Mouse (Mus musculus) brown adipose tissue, adult 24 weeks (tissue): Measurements from ENCODE around the gene Ptpn7. TPM values are rescaled to one million over a fixed set of nuclear protein-coding genes. Genes with fewer than 3 reads are reported as not detected.

Experiments used
- H3K27ac ChIP-seq: fragments of 200-500 bp; replicated peaks from 2 replicates; pipeline ENCODE4 v1.5.1; 2012; ENCODE audit warnings: low read depth, mild to moderate bottlenecking, low read length
- H3K4me1 ChIP-seq: fragments of 200-500 bp; 2 replicates; pipeline ENCODE4 v1.6.1; 2012; ENCODE audit warnings: low read length, mixed read lengths; ENCODE audit not compliant: control insufficient read depth, insufficient read depth, insufficient read length
- H3K4me3 ChIP-seq: fragments of 200-500 bp; 2 replicates; pipeline ENCODE4 v1.5.1; 2012; ENCODE audit warnings: low read depth, mild to moderate bottlenecking, low read length, moderate library complexity; ENCODE audit not compliant: insufficient read depth
- polyA plus RNA-seq: library from polyadenylated mRNA; stranded (reverse); fragments of >200 nt; gene quantifications from 2 replicates; pipeline ENCODE4 v1.2.4, GENCODE M21; 2012; ENCODE audit not compliant: missing spikeins, insufficient read depth, insufficient read length

Ptpn7 gene
- polyA plus RNA-seq, 1 experiment = 0.79 TPM

DNA sequence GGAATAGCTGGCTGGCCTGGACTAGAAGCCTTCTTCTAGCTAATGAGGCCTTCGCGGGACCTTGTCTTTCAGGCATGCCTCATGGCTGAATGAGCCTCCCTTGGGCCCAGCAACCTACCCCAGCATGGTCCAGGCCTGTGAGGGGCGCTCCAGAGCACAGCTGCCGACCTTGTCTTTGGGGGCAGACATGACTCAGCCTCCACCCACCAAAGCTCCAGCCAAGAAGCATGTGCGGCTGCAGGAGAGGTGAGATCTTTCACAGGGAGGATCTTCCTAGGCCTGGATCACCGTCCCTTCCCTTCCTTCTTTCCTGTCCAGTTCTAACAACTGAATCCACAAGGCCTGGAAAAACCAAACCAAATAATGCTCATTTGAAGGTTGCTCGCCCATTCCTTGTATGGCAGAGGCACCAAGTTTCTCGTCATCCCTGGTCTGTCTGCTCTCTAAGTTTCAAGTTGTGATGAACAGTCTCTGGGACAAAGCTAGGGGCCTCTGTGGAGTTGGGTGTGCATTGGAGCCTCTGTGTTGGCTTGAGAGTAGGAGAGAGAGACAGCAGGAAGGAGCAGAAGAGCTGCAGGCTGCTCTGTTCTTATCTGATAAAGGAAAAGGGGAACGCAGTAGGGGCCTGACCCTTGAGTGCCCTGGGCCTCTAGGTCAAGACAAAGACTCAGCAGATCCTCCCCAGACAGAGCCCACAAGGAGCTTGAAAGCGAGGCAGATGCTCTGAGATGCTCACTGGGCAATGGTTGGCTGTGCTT, 1.4 kb downstream of the Ptpn7 start:
- no peaks in the 10 kb centered on the region for H3K4me1 ChIP-seq
- no peak overlapping the region for H3K4me3 ChIP-seq
- H3K27ac ChIP-seq = no peak overlapping the region

DNA sequence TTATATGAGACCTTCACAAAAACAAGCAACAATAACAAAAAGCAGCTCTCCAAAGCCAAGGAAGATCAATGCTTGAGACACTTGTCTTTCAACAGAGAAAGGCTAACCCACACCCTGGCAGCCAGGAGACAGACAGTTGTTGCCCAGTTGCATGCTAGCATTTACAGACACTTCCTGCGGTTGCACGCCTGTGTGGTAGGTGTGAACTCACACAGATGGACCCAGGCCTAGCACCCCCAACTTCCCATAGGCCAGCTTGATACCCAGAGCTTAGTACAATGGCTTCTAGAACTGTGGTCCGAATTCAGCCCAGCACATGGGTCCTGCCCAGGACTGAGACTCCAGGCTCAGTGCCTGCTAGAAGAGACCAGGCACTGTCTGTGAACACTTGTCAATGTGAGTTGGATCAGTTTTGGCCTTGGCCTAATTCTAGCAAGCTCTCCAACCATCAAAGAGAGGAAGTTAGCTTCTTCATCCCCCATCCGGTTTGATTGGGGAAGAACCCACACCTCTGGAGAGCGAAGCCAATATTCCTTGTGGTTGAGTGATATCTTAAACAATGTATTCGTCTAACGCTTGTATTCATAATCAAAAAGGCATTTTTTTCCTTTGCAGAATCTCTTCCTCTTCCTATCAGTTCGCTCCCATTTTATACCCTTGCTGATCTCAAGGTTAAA, 2.7 kb downstream of the Ptpn7 start:
- Histone ChIP-seq H3K4me3 (no peak overlapping the region), H3K27ac (no peak overlapping the region), H3K4me1 (no peaks in the 10 kb centered on the region)

DNA sequence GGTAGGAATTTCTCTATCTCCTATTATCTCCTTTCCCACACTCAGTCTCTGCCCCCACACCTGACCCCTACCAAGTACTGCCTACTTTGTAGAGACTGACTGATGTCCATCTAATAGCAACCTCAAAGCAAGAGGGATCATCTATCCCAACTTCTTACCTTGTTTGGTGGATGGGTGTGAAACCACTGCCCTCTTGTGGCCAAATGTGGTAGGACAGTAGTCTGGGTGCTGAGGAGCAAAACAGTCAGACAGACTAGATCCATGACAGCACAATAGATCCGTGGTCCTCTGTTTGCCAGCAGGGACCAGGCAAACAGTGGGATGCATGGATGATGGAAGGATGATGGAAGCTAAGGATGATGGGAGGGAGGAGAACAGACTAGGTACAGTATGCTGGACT, 4.0 kb downstream of the Ptpn7 start:
- Histone ChIP-seq H3K27ac (no peak overlapping the region), H3K4me1 (no peaks in the 10 kb centered on the region), H3K4me3 (no peak overlapping the region)

DNA sequence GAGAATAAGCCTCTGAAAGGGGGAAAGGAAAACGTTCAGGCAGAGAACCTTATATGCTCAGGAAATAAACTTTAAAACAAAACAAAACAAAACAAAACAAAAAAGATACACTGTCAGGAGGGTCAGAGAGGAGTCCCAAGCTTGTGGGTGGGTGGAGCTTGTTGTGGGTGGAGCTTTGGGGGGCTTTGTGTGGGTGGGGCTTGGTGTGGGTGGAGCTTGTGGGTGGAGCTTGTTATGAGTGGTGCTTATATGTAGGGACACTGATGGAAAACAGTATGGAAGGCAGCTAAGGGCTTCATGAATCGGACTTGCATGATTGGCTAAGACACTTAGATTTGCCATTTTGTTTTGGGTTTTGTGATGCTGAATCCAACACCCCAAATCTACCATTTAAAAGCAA, 7.4 kb downstream of the Ptpn7 start:
- no peak overlapping the region for H3K4me3 ChIP-seq

DNA sequence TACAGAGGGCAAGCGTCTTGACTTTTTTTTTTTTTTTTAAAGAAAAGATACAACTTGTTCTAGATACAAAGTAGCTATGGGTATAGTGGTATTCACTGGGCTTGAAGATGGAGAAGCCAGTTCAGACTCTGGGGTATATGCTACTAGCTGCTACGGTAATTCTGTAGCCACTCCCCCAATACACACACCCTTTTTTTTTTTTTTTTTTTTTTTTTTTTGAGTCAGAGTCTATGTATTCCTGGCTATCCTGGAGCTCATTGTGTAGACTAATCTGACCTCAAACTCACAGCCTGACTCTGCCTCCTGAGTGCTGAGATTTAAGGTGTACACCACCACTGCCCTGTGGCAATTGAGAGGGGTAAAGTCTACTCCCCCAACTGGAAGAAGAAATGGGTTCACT, 10.0 kb downstream of the Ptpn7 start:
- Histone ChIP-seq H3K27ac (no peak overlapping the region), H3K4me3 (no peak overlapping the region), H3K4me1 (no peaks in the 10 kb centered on the region)

More for the DNA sequence above, 7.4 kb downstream of the Ptpn7 start:
- no peaks in the 10 kb centered on the region for H3K4me1 ChIP-seq
- no peak overlapping the region for H3K27ac ChIP-seq

DNA sequence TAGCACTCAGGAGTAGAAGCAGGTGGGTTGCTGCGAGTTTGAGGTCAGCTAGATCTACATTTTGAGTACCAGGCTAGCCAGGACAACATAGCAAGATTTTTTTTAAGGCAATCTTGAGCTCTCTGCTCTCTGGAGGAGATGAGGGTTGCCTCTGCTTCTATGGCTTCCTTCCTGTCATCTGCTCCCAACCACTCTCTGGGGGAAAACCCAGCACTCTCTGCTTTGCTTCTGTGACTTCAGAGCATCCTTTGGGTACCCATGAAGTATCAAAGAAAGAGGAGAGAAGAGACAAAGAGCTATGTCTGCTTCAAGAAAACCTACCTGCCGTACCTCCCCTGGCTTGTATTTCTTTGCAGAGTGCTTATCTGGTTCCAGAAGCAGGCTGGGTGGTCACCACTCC, 11.4 kb downstream of the Ptpn7 start:
- Histone ChIP-seq H3K4me3 (no peak overlapping the region), H3K27ac (no peak overlapping the region), H3K4me1 (no peaks in the 10 kb centered on the region; the same call in 1 of the 2 replicates)

DNA sequence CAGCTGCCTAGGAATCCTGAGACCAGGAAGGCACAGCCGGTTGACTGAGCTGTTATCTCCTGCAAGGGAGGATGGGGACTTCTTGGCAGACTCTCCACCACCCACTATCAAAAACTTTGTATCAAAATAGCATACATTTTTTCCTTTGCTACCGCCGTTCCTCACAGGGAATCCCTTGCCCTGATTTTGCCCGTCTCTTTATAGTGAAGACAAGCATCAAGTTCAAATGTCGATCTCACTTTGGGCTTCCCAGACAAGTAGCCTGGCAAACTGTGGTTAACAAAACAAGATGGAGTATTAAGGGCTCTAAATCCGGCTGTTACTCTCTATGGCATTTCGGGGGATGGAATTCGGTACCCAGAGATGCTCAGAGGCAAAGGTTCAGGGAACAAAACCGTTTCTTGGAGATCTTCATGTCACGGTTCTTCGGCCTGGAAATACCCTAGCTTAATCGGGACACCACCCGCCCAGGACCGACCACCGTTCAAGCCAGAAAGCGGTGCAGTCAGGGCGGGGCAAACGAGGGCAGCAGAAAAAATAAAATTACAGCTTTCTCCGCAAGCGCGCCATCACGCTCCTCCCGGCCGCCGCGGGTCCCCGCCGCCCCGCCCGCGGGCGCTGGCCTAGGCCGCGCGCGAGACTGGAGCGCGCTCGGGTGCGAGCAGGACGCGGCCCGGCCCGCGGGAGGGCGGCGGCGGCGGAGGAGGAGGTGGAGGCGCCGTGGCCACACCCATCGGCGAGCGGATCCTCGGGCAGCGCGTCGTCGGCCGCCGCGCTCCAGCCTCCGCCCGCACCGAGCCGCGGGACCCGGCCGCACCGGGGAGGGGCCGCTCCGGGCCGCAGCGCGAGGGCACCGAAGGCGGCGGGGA, 13.8 kb downstream of the Ptpn7 start, which contains the start of gene Arl8a:
Gene Arl8a (plus strand): TSS at position 748 of the 869 bp plus-strand sequence.
- Histone ChIP-seq H3K4me3 (peak within 1 kb of the TSS; percentile 96), H3K27ac (peak within 1 kb of the TSS; percentile 84), H3K4me1 (no peaks in the 10 kb centered on the region; the same call in 1 of the 2 replicates)

DNA sequence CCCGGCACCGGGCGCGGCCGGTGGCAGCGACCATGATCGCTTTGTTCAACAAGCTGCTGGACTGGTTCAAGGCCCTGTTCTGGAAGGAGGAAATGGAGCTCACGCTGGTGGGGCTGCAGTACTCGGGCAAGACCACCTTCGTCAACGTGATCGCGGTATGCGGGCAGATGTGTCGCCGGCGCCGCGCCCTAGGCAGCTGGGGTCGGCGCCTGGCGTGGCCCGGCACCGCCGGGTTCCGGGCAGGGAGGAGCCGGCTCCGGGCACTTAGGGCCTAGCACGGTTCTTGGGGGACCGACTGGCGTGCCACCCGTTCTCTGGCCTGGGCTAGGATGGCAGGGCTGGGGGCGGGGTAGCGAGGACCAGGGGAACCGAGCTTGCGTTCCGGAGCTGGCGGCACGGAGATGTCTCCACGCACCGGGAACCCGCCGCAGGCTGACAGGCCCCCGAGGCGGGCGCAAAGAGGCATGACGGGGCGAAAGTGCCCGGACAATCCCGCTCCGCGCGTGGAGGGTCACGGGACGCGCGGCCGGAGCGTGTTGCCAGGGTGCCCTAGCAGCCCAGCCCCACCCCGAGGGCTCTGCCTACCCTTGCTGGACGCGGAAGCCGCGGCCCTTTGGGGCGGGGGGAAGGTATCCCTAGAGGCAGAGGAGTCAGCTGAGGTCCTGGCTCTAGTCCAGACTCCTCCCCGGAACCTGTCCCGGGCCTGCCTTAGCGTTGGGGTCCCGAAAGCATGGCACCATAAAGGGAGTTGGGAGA, 14.6 kb downstream of the Ptpn7 start:
- peak overlapping the region; percentile 84 for H3K27ac ChIP-seq
- no peaks in the 10 kb centered on the region; the same call in 1 of the 2 replicates for H3K4me1 ChIP-seq
- peak overlapping the region; percentile 96 for H3K4me3 ChIP-seq

DNA sequence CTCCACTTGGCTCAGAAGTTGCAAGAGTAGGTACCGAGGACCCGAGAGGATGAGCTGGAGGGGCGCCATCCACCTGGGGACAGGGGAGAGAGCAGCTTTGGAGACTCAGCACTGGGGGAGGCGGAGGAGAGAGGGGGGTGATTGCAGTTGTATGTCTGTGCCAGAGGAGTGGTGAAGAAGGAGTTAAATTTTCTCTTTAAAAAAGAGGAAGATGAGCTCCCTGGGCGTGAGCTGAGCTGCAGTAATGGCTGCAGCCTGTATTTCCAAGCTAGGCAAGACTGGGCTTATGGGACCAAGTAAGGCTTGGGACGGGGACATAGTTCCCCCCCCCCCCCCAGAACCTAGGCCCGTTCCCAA, 15.2 kb downstream of the Ptpn7 start:
- 0 out of 2 replicates have a peak overlapping the region, but pooled peaks have one; percentile 84 for H3K27ac ChIP-seq
- no peaks in the 10 kb centered on the region; the same call in 1 of the 2 replicates for H3K4me1 ChIP-seq
- H3K4me3 ChIP-seq = peak overlapping the region; percentile 96

DNA sequence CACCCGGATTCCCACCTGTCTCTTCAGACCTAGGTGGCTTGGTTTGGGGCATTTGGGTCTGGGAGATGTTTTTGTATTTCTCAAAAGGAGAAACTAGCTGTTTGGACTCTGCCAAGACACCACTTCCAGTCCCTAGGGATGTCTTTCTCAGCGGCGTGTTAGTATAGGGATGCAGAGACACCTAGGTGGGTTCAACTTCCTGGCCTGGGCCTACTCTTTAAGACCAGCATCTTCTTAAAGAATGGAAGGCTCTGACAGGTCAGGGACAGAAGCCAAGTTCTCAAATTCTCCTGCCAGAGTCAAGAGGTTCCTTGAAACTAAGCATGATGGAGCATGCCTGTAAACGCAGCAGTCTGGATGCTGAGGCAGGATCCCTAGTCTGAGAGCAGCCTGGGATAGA, 16.0 kb downstream of the Ptpn7 start:
- H3K4me3 ChIP-seq = peak overlapping the region; percentile 96
- no peaks in the 10 kb centered on the region; the same call in 1 of the 2 replicates for H3K4me1 ChIP-seq
- no peak overlapping the region for H3K27ac ChIP-seq

DNA sequence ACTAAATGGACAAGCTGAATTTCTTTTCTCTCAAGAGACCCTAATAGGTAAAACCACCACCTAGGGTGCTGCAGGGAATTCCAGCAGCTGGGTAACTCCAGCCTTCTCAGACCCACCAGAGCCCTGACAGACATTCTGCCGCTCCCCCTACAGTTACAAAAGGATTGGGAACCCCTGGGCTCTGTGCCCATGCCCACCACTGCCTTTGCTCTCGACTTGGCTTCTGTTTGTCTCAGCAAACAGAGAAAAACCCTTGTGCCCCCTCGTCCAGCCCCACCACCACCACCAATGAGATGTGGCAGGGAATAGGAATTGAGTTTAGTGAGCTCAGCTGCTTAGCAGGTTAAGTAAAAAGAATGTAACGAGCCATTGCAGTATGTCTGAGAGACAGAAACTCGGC, 16.5 kb downstream of the Ptpn7 start:
- H3K27ac ChIP-seq = no peak overlapping the region
- no peaks in the 10 kb centered on the region; the same call in 1 of the 2 replicates for H3K4me1 ChIP-seq
- H3K4me3 ChIP-seq = no peak overlapping the region

DNA sequence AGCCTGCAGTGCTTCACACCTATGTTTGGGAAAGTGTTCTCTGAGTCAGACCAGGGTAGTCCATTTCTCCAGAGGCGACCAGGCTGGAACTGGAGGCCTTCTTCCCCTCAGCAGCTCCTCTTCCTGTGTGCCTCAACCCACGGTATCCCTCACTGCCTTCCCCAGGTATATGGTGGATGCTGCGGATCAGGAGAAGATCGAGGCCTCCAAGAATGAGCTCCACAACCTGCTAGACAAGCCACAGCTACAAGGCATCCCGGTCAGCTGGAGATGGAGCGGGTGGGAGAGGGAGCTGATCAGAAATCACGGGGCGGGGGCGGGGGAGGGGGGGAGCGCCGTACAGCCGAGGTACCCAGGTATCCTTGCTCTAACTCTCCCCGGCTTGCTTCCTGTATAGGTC, 21.5 kb downstream of the Ptpn7 start:
- Histone ChIP-seq H3K4me3 (no peak overlapping the region), H3K27ac (no peak overlapping the region)

DNA sequence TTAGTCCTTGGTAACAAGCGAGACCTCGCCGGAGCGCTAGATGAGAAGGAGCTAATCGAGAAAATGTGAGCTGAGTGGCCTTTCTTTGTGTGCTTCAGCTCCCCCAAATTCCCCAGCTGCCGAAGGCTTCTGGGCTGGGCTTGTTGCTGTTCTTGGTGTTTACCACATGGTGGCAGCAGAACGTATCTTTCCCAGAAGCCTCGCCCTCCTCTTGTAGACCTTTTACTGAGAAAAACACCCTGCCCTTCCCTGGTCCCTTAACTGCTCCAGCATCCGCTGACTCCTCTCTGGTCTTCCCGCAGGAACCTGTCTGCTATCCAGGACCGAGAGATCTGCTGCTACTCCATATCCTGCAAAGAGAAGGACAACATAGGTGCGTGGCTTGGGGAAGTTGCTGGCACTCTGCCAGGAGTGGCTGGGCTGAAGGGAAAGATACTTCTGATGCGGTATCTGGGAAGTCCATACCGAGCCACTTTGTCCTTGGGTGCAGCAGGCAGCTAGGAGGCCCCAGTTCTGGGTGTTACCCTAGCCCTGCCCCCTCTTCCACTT, 22.0 kb downstream of the Ptpn7 start:
- H3K27ac ChIP-seq = no peak overlapping the region

More for the DNA sequence above, 21.5 kb downstream of the Ptpn7 start:
- H3K4me1 ChIP-seq = no peaks in the 10 kb centered on the region

DNA sequence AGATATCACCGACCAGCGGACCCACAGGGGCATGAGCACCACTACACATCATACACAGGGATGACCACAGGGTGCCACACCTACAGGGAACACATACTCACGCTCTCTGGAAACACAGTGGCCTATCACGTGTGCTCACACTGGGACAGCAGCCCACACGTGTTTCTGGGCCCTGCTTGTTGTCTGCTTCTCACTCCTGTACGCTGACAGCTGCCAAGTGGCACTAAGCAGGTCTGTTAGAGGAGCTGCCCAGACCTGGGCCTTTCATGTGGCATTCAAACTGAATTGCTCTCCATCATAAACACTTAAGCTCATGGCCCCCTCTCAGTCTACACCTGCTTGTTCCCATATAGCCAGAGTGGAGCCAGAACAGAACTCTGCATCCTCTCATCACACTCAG, 23.8 kb downstream of the Ptpn7 start:
- Histone ChIP-seq H3K4me3 (no peak overlapping the region), H3K4me1 (no peaks in the 10 kb centered on the region), H3K27ac (no peak overlapping the region)

More for the DNA sequence above, 22.0 kb downstream of the Ptpn7 start:
- H3K4me3 ChIP-seq = no peak overlapping the region
- H3K4me1 ChIP-seq = no peaks in the 10 kb centered on the region
